Mouse (Mus musculus): ENCODE data around the gene Ankrd39. TPM values are rescaled to one million over a fixed set of nuclear protein-coding genes. Genes with fewer than 3 reads are reported as not detected.

Ankrd39 gene
- polyA plus RNA-seq, 1 experiment from 2014 or later, result 29.2 TPM

Small RNA genes lying within 50 kb of the gene (microRNA-seq; reads per million reads assigned to microRNA genes)
- gene Gm47280, result not detected

Other genes with a start within 250 kb of the Ankrd39 start
- gene Arid5a, start 239.7 kb downstream of the Ankrd39 start, polyA plus RNA-seq (2015; fragmentation: Nextera tagmentation; extraction: Ambion mirVana), result 6.5 and 7.9 TPM in 2 replicates
- gene Kansl3, start 178.3 kb downstream of the Ankrd39 start, polyA plus RNA-seq (2015; fragmentation: Nextera tagmentation; extraction: Ambion mirVana), result 49.8 and 55.7 TPM in 2 replicates
- 1.3 and 1.7 TPM in 2 replicates for gene Fer1l5, start 175.2 kb downstream of the Ankrd39 start, polyA plus RNA-seq (2015; fragmentation: Nextera tagmentation; extraction: Ambion mirVana)
- gene Lman2l, start 102.2 kb downstream of the Ankrd39 start, polyA plus RNA-seq (2015; fragmentation: Nextera tagmentation; extraction: Ambion mirVana), result 54.0 and 61.4 TPM in 2 replicates
- 13.8 and 13.9 TPM in 2 replicates for gene Cnnm4, start 75.8 kb downstream of the Ankrd39 start, polyA plus RNA-seq (2015; fragmentation: Nextera tagmentation; extraction: Ambion mirVana)
- 3.5 and 3.7 TPM in 2 replicates for gene Cnnm3, start 35.6 kb downstream of the Ankrd39 start, polyA plus RNA-seq (2015; fragmentation: Nextera tagmentation; extraction: Ambion mirVana)
- gene Ankrd23, start 10.6 kb downstream of the Ankrd39 start, polyA plus RNA-seq (2015; fragmentation: Nextera tagmentation; extraction: Ambion mirVana), result 15.2 and 21.7 TPM in 2 replicates
- 0.30 and 1.5 TPM in 2 replicates for gene Gm42417, start 8.0 kb downstream of the Ankrd39 start, polyA plus RNA-seq (2015; fragmentation: Nextera tagmentation; extraction: Ambion mirVana)
- 21.4 and 21.9 TPM in 2 replicates for gene Sema4c, start 10.9 kb upstream of the Ankrd39 start, polyA plus RNA-seq (2015; fragmentation: Nextera tagmentation; extraction: Ambion mirVana)
- 1.2 and 1.8 TPM in 2 replicates for gene Fam178b, start 135.7 kb upstream of the Ankrd39 start, polyA plus RNA-seq (2015; fragmentation: Nextera tagmentation; extraction: Ambion mirVana)
- gene Cox5b, start 144.0 kb upstream of the Ankrd39 start, polyA plus RNA-seq (2015; fragmentation: Nextera tagmentation; extraction: Ambion mirVana), result 681 and 722 TPM in 2 replicates
- gene 4933424G06Rik, start 162.7 kb upstream of the Ankrd39 start, polyA plus RNA-seq (2015; fragmentation: Nextera tagmentation; extraction: Ambion mirVana), result 0.26 TPM in 1 of 2 replicates, not detected in the other
- 118 and 123 TPM in 2 replicates for gene Actr1b, start 167.0 kb upstream of the Ankrd39 start, polyA plus RNA-seq (2015; fragmentation: Nextera tagmentation; extraction: Ambion mirVana)
- gene Zap70, start 214.4 kb upstream of the Ankrd39 start, polyA plus RNA-seq (2015; fragmentation: Nextera tagmentation; extraction: Ambion mirVana), result 0.28 and 0.54 TPM in 2 replicates

All from kidney, embryonic 16.5 days (tissue).